Mouse (Mus musculus): ENCODE data around the gene Fam57b. TPM values are rescaled to one million over a fixed set of nuclear protein-coding genes. Genes with fewer than 3 reads are reported as not detected.

Gene Fam57b
- polyA plus RNA-seq, 1 experiment, result 2.9 TPM

GRCm38 (mm10) chr7:126868003-126868402, 70.5 kb downstream of the Fam57b start:
- Histone ChIP-seq H3K27ac (ENCODE audit: control insufficient read depth, insufficient read depth, low read length) (no peak overlapping the region), H3K27me3 (ENCODE audit: control insufficient read depth, insufficient read depth, low read length) (no peaks in the 10 kb centered on the region), H3K4me3 (ENCODE audit: control insufficient read depth, insufficient read depth, low read length) (no peak overlapping the region), H3K36me3 (ENCODE audit: control insufficient read depth, insufficient read depth, low read length) (peaks cover 47% of the 10 kb centered on the region), H3K4me1 (replicated peaks; ENCODE audit: control insufficient read depth, insufficient read depth, low read length) (peaks cover 14% of the 10 kb centered on the region)
- WGBS, result 91% methylated on average over 12 of the region's 12 CpGs
- no peak for DNase-seq
- no peak for TF ChIP-seq POLR2A (IDR thresholded peaks at IDR 0.05; ENCODE audit: control insufficient read depth, extremely low read depth, insufficient read depth, low read length, poor library complexity)
- TF ChIP-seq CTCF (IDR thresholded peaks at IDR 0.05; ENCODE audit: borderline replicate concordance, control insufficient read depth, extremely low read depth, insufficient read depth, low read length, poor library complexity), result no peak

GRCm38 (mm10) chr7:126869780-126870519, 72.5 kb downstream of the Fam57b start:
- DNase-seq, result no peak
- Histone ChIP-seq H3K36me3 (ENCODE audit: control insufficient read depth, insufficient read depth, low read length) (peaks cover 66% of the 10 kb centered on the region), H3K27me3 (ENCODE audit: control insufficient read depth, insufficient read depth, low read length) (no peaks in the 10 kb centered on the region), H3K4me1 (replicated peaks; ENCODE audit: control insufficient read depth, insufficient read depth, low read length) (no peaks in the 10 kb centered on the region), H3K4me3 (ENCODE audit: control insufficient read depth, insufficient read depth, low read length) (no peak overlapping the region), H3K27ac (ENCODE audit: control insufficient read depth, insufficient read depth, low read length) (no peak overlapping the region)
- 98% methylated on average over 23 of the region's 23 CpGs for WGBS
- TF ChIP-seq POLR2A (IDR thresholded peaks at IDR 0.05; ENCODE audit: control insufficient read depth, extremely low read depth, insufficient read depth, low read length, poor library complexity), result no peak
- no peak for TF ChIP-seq CTCF (IDR thresholded peaks at IDR 0.05; ENCODE audit: borderline replicate concordance, control insufficient read depth, extremely low read depth, insufficient read depth, low read length, poor library complexity)

- TF ChIP-seq CTCF (IDR thresholded peaks at IDR 0.05; ENCODE audit: borderline replicate concordance, control insufficient read depth, extremely low read depth, insufficient read depth, low read length, poor library complexity), result no peak
- no peak for TF ChIP-seq POLR2A (IDR thresholded peaks at IDR 0.05; ENCODE audit: control insufficient read depth, extremely low read depth, insufficient read depth, low read length, poor library complexity)
- Histone ChIP-seq H3K27me3 (ENCODE audit: control insufficient read depth, insufficient read depth, low read length) (no peaks in the 10 kb centered on the region), H3K27ac (ENCODE audit: control insufficient read depth, insufficient read depth, low read length) (no peak overlapping the region), H3K4me3 (ENCODE audit: control insufficient read depth, insufficient read depth, low read length) (no peak overlapping the region), H3K36me3 (ENCODE audit: control insufficient read depth, insufficient read depth, low read length) (peaks cover 71% of the 10 kb centered on the region), H3K4me1 (replicated peaks; ENCODE audit: control insufficient read depth, insufficient read depth, low read length) (no peaks in the 10 kb centered on the region)
- no peak for DNase-seq
- 93% methylated on average over 2 of the region's 2 CpGs for WGBS
Observed at GRCm38 (mm10) chr7:126870520-126870891, 73.0 kb downstream of the Fam57b start.

- 100% methylated on average over 1 of the region's 1 CpGs for WGBS
- Histone ChIP-seq H3K36me3 (ENCODE audit: control insufficient read depth, insufficient read depth, low read length) (peaks cover 73% of the 10 kb centered on the region), H3K4me3 (ENCODE audit: control insufficient read depth, insufficient read depth, low read length) (no peak overlapping the region)
Observed at GRCm38 (mm10) chr7:126877239-126877638, 79.8 kb downstream of the Fam57b start.

More at GRCm38 (mm10) chr7:126877239-126877638, 79.8 kb downstream of the Fam57b start:
- Histone ChIP-seq H3K4me1 (replicated peaks; ENCODE audit: control insufficient read depth, insufficient read depth, low read length) (peaks cover 12% of the 10 kb centered on the region), H3K27me3 (ENCODE audit: control insufficient read depth, insufficient read depth, low read length) (no peaks in the 10 kb centered on the region), H3K27ac (ENCODE audit: control insufficient read depth, insufficient read depth, low read length) (no peak overlapping the region)
- no peak for DNase-seq
- TF ChIP-seq CTCF (IDR thresholded peaks at IDR 0.05; ENCODE audit: borderline replicate concordance, control insufficient read depth, extremely low read depth, insufficient read depth, low read length, poor library complexity) (no peak), POLR2A (IDR thresholded peaks at IDR 0.05; ENCODE audit: control insufficient read depth, extremely low read depth, insufficient read depth, low read length, poor library complexity) (no peak)

Other genes with a start within 250 kb of the Fam57b start
- gene Eif3c, start 231.3 kb upstream of the Fam57b start, polyA plus RNA-seq (2012; rRNA removed), result 120 and 126 TPM in 2 replicates
- 6.8 and 7.2 TPM in 2 replicates for gene Apobr, start 212.7 kb upstream of the Fam57b start, polyA plus RNA-seq (2012; rRNA removed)
- gene Cln3, start 211.9 kb upstream of the Fam57b start, polyA plus RNA-seq (2012; rRNA removed), result 90.6 and 141 TPM in 2 replicates
- gene Il27, start 202.7 kb upstream of the Fam57b start, polyA plus RNA-seq (2012; rRNA removed), result 1.8 and 3.0 TPM in 2 replicates
- 5.2 and 7.1 TPM in 2 replicates for gene Nupr1, start 166.8 kb upstream of the Fam57b start, polyA plus RNA-seq (2012; rRNA removed)
- gene Sgf29, start 148.4 kb upstream of the Fam57b start, polyA plus RNA-seq (2012; rRNA removed), result 72.9 and 99.6 TPM in 2 replicates
- gene Sult1a1, start 121.2 kb upstream of the Fam57b start, polyA plus RNA-seq (2012; rRNA removed), result 8.6 and 14.8 TPM in 2 replicates
- 45.6 and 51.3 TPM in 2 replicates for gene Bola2, start 102.3 kb upstream of the Fam57b start, polyA plus RNA-seq (2012; rRNA removed)
- gene Slx1b, start 101.9 kb upstream of the Fam57b start, polyA plus RNA-seq (2012; rRNA removed), result 34.6 and 36.7 TPM in 2 replicates
- 2,939 and 3,162 TPM in 2 replicates for gene Coro1a, start 89.9 kb upstream of the Fam57b start, polyA plus RNA-seq (2012; rRNA removed)
- 130 and 131 TPM in 2 replicates for gene Mapk3, start 38.1 kb upstream of the Fam57b start, polyA plus RNA-seq (2012; rRNA removed)
- 15.7 and 106 TPM in 2 replicates for gene Gdpd3, start 31.3 kb upstream of the Fam57b start, polyA plus RNA-seq (2012; rRNA removed)
- gene Ypel3, start 20.7 kb upstream of the Fam57b start, polyA plus RNA-seq (2012; rRNA removed), result 622 and 685 TPM in 2 replicates
- 25.0 and 37.9 TPM in 2 replicates for gene Tbx6, start 16.2 kb upstream of the Fam57b start, polyA plus RNA-seq (2012; rRNA removed)
- gene Ppp4c, start 5.2 kb upstream of the Fam57b start, polyA plus RNA-seq (2012; rRNA removed), result 460 and 482 TPM in 2 replicates
- gene 4930451I11Rik, start 34.0 kb downstream of the Fam57b start, polyA plus RNA-seq (2012; rRNA removed), result not detected in 2 replicates
- gene Doc2a, start 49.7 kb downstream of the Fam57b start, polyA plus RNA-seq (2012; rRNA removed), result 0.12 and 0.13 TPM in 2 replicates
- 18.7 and 24.6 TPM in 2 replicates for gene Hirip3, start 64.3 kb downstream of the Fam57b start, polyA plus RNA-seq (2012; rRNA removed)
- gene Ino80e, start 64.7 kb downstream of the Fam57b start, polyA plus RNA-seq (2012; rRNA removed), result 120 and 122 TPM in 2 replicates
- gene Taok2, start 87.0 kb downstream of the Fam57b start, polyA plus RNA-seq (2012; rRNA removed), result 182 and 198 TPM in 2 replicates
- 87.7 and 94.7 TPM in 2 replicates for gene Tmem219, start 125.2 kb downstream of the Fam57b start, polyA plus RNA-seq (2012; rRNA removed)
- gene Kctd13, start 131.2 kb downstream of the Fam57b start, polyA plus RNA-seq (2012; rRNA removed), result 38.8 and 42.4 TPM in 2 replicates
- gene Asphd1, start 151.9 kb downstream of the Fam57b start, polyA plus RNA-seq (2012; rRNA removed), result 0.33 and 0.35 TPM in 2 replicates
- gene Sez6l2, start 152.9 kb downstream of the Fam57b start, polyA plus RNA-seq (2012; rRNA removed), result 2.9 and 3.7 TPM in 2 replicates
- 280 and 294 TPM in 2 replicates for gene Cdipt, start 178.2 kb downstream of the Fam57b start, polyA plus RNA-seq (2012; rRNA removed)
- 0.34 and 1.0 TPM in 2 replicates for gene Cdiptos, start 178.4 kb downstream of the Fam57b start, polyA plus RNA-seq (2012; rRNA removed)
- 42.5 and 64.9 TPM in 2 replicates for gene Mvp, start 217.0 kb downstream of the Fam57b start, polyA plus RNA-seq (2012; rRNA removed)
- gene Pagr1b, start 218.8 kb downstream of the Fam57b start, polyA plus RNA-seq (2012; rRNA removed), result 5.4 and 6.2 TPM in 2 replicates
- 11.9 and 12.7 TPM in 2 replicates for gene Pagr1a, start 219.7 kb downstream of the Fam57b start, polyA plus RNA-seq (2012; rRNA removed)
- 103 and 113 TPM in 2 replicates for gene Gm42742, start 223.4 kb downstream of the Fam57b start, polyA plus RNA-seq (2012; rRNA removed)
- 49.7 and 53.1 TPM in 2 replicates for gene Prrt2, start 223.5 kb downstream of the Fam57b start, polyA plus RNA-seq (2012; rRNA removed)
- 954 and 1,846 TPM in 2 replicates for gene Maz, start 229.4 kb downstream of the Fam57b start, polyA plus RNA-seq (2012; rRNA removed)
- 50.5 and 66.8 TPM in 2 replicates for gene Kif22, start 244.8 kb downstream of the Fam57b start, polyA plus RNA-seq (2012; rRNA removed)

Measured in thymus, adult 2 months (tissue).